Mouse (Mus musculus): ENCODE results near the gene Rasa3. TPM values are rescaled to one million over a fixed set of nuclear protein-coding genes. Genes with fewer than 3 reads are reported as not detected.
A peak's percentile ranks its signal among the peaks of the same experiment; 100 is the strongest.

Gene Rasa3
- polyA plus RNA-seq, 1 experiment from 2014 or later: 14.0 TPM

- Histone ChIP-seq H3K4me1 (replicated peaks; ENCODE audit: insufficient read depth, low read length) (no peaks in the 10 kb centered on the region), H3K27ac (no peak overlapping the region), H3K27me3 (ENCODE audit: insufficient read depth, low read length) (no peaks in the 10 kb centered on the region), H3K4me2 (ENCODE audit: low read length) (no peak overlapping the region), H3K36me3 (ENCODE audit: insufficient read depth, low read length) (no peaks in the 10 kb centered on the region), H3K9ac (ENCODE audit: low read depth, low read length) (no peak overlapping the region), H3K9me3 (replicated peaks; ENCODE audit: low read length) (no peaks in the 10 kb centered on the region), H3K4me3 (replicated peaks; ENCODE audit: low read depth, low read length) (no peak overlapping the region)
- no peak for DNase-seq (ENCODE audit: low spot score)
- no peak for ATAC-seq (replicated peaks; ENCODE audit: low FRiP score, low read depth)
- TF ChIP-seq CTCF (IDR thresholded peaks at IDR 0.05; ENCODE audit: low read depth): no peak
- 64% methylated on average over 6 of the region's 6 CpGs for WGBS
These were observed 157.1 kb downstream of the Rasa3 start for GRCm38 (mm10) chr8:13520349-13520748.

- 52% methylated on average over 9 of the region's 9 CpGs for WGBS
- Histone ChIP-seq H3K27ac (no peak overlapping the region), H3K9me3 (replicated peaks; ENCODE audit: low read length) (no peaks in the 10 kb centered on the region), H3K9ac (ENCODE audit: low read depth, low read length) (no peak overlapping the region), H3K4me2 (ENCODE audit: low read length) (no peak overlapping the region), H3K4me1 (replicated peaks; ENCODE audit: insufficient read depth, low read length) (no peaks in the 10 kb centered on the region), H3K4me3 (replicated peaks; ENCODE audit: low read depth, low read length) (no peak overlapping the region), H3K36me3 (ENCODE audit: insufficient read depth, low read length) (no peaks in the 10 kb centered on the region), H3K27me3 (ENCODE audit: insufficient read depth, low read length) (no peaks in the 10 kb centered on the region)
- ATAC-seq (replicated peaks; ENCODE audit: low FRiP score, low read depth): no peak
- no peak for DNase-seq (ENCODE audit: low spot score)
- TF ChIP-seq CTCF (IDR thresholded peaks at IDR 0.05; ENCODE audit: low read depth): no peak
These were observed 157.9 kb downstream of the Rasa3 start for GRCm38 (mm10) chr8:13519503-13519902.

- no peak overlapping the region for H3K9ac ChIP-seq (ENCODE audit: low read depth, low read length)
- DNase-seq (ENCODE audit: low spot score) (no peak), ATAC-seq (replicated peaks; ENCODE audit: low FRiP score, low read depth) (no peak)
- H3K4me2 ChIP-seq (ENCODE audit: low read length): no peak overlapping the region
- no peaks in the 10 kb centered on the region for H3K36me3 ChIP-seq (ENCODE audit: insufficient read depth, low read length)
- WGBS: 80% methylated on average over 6 of the region's 6 CpGs
- H3K27me3 ChIP-seq (ENCODE audit: insufficient read depth, low read length): no peaks in the 10 kb centered on the region
- H3K4me3 ChIP-seq (replicated peaks; ENCODE audit: low read depth, low read length): no peak overlapping the region
- TF ChIP-seq CTCF (IDR thresholded peaks at IDR 0.05; ENCODE audit: low read depth): no peak
- H3K9me3 ChIP-seq (replicated peaks; ENCODE audit: low read length): no peaks in the 10 kb centered on the region
- no peaks in the 10 kb centered on the region for H3K4me1 ChIP-seq (replicated peaks; ENCODE audit: insufficient read depth, low read length)
- peak overlapping the region; percentile 67; the same call in 1 of the 2 replicates for H3K27ac ChIP-seq
These were observed 160.1 kb downstream of the Rasa3 start for GRCm38 (mm10) chr8:13517284-13517781.

Other genes with a start within 250 kb of the Rasa3 start
- 1.1 and 1.5 TPM in 2 replicates for gene Tmem255b, start 242.4 kb downstream of the Rasa3 start, polyA plus RNA-seq (2015; fragmentation: Nextera tagmentation; extraction: Ambion mirVana)
- 153 and 166 TPM in 2 replicates for gene Gas6, start 183.1 kb downstream of the Rasa3 start, polyA plus RNA-seq (2015; fragmentation: Nextera tagmentation; extraction: Ambion mirVana)
- gene 1700029H14Rik, start 115.1 kb downstream of the Rasa3 start, polyA plus RNA-seq (2015; fragmentation: Nextera tagmentation; extraction: Ambion mirVana): not detected in 2 replicates
- gene Cfap97d2, start 28.3 kb upstream of the Rasa3 start, polyA plus RNA-seq (2015; fragmentation: Nextera tagmentation; extraction: Ambion mirVana): not detected in 2 replicates
- gene Cdc16, start 80.1 kb upstream of the Rasa3 start, polyA plus RNA-seq (2015; fragmentation: Nextera tagmentation; extraction: Ambion mirVana): 119 and 127 TPM in 2 replicates
- 42.8 and 43.1 TPM in 2 replicates for gene Upf3a, start 108.0 kb upstream of the Rasa3 start, polyA plus RNA-seq (2015; fragmentation: Nextera tagmentation; extraction: Ambion mirVana)
- not detected in 2 replicates for gene AF366264, start 160.8 kb upstream of the Rasa3 start, polyA plus RNA-seq (2015; fragmentation: Nextera tagmentation; extraction: Ambion mirVana)
- 22.1 and 23.6 TPM in 2 replicates for gene Champ1, start 192.0 kb upstream of the Rasa3 start, polyA plus RNA-seq (2015; fragmentation: Nextera tagmentation; extraction: Ambion mirVana)
- gene Coprs, start 212.7 kb upstream of the Rasa3 start, polyA plus RNA-seq (2015; fragmentation: Nextera tagmentation; extraction: Ambion mirVana): 65.2 and 66.7 TPM in 2 replicates

All from kidney, postnatal 0 days (tissue).